Mouse (Mus musculus) frontal cortex, postnatal 25 days (tissue): Measurements from ENCODE around the gene Olfr508.
"Not testable (repeated sequence)": the region's sequence is repeated elsewhere in the genome, so short reads cannot be mapped to it uniquely, and the experiment has no call there.

Experiments
- DNase-seq, 2 experiments: peaks; one replicate each; pipeline ENCODE4 v3.0.0; 2022; ENCODE audit warnings: low spot score in 2 of 2

The Olfr508 gene

DNA sequence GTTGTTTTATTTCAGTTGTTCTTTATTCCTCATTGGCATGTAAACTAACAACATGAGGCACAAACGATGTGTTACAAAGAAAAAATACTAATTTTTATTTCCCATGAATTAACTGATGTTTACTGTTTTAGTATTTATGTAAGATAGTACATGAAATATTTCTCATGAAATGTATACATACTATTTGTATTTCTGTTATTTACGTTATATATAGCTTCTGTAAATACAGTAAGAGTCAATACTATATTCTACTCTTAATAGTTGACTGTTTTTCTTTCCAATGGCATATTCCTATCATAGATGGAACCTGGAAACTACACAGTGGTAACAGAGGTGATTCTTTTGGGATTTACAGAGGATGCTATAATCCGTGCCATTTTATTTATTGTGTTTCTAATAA lies at the start of gene Olfr508:
Gene Olfr508 (plus strand): TSS at position 301 of the 400 bp plus-strand sequence.
- no peak for DNase-seq

DNA sequence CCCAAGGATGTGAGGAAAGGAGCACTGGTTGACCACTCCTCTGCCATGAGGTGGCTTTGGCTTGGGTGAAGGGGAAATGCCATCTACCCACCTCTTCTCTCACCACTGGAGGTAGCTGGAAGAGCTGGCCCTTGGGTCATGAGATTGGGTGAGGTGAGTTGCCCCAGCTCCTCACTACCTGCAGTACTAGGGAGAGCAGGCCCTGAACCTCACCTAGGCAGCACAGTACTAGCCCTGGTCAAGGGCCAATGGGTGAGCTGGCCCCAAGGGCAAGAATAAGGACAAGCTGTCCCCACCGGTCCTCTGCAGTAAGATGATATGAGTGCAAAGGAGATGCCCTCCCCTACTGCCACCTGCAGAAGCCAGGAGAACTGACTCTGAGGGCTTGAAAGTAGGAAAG lies 40.0 kb upstream of the Olfr508 start:
- DNase-seq: no peak

DNA sequence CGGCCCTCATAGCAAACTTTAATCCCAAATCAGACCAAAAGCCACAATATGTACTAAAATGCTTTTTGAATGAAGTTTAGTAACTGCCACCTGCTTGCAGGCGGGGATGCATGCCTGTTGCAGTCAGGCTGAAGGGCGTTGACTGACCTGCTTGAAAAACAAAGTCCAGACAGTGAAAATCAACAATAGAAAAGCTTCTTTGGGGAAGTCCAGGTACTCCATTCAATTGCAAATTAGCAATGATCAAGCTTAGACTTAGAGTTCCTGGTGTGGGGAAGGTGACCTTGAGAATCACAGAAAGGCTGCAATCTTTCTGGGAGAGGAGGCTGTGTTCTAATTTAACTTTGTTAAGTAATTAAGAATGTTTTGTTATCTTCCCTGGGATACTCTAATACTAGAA lies 27.9 kb upstream of the Olfr508 start:
- DNase-seq: not testable (repeated sequence)

DNA sequence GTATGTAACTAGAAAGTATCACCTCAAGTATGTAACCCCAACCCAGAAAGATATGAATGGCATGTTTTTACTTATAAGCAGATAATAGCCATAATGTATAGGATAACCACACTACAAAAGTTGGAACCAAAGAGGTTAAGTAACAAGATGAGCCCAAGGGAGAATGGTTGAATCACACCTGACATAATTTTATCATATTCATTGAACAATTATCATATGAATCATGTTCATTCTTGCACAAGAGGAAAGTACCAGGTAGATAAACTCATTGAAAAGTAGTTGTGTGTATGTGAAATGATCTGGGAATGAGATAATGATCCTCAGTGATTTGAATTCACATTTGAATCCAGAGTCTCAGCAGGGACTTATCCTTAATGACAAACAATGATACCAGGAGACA lies 19.3 kb upstream of the Olfr508 start, which contains the start of gene Olfr506:
Gene Olfr506 (plus strand): TSS at position 301 of the 400 bp plus-strand sequence.
- no peak for DNase-seq

DNA sequence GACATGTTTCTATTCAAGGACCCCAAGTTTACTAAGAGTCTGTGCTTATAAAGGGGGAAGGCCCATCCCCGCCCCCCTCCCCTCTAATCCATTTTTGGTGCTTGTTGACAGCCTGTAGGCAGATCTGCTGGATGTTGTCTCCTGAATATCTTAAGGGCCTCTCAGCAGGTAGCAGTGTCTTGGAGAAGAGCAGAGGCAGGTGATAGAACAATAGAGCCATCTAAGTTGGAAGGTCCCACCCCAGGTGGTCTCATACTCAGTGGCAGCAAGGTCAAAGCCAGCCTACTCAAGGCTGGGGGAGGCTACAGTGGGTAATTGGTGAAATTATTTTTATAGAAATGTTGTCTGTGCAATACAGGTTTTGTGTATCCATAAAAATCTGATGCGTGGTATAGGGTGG lies 15.7 kb upstream of the Olfr508 start:
- DNase-seq: no peak

DNA sequence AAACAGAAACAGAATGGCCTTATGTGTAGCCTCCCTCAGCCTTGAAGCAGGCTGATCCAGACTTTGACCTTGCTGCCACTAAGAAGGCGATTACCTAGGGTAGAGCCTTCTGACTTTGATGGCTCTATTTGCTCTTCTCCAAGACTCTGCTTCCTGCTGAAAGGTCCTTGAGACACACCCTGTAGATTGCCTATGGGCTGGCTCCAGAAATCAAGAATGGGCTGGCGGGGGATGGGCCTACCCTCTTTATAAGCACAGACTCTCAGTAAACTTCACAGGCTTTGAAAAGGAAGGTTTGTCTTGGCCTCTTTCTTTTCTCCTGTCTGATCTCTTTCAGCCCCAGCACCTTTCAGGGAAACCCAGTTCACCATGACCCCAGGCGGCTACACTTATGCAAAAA lies 13.0 kb upstream of the Olfr508 start:
- not testable (repeated sequence) for DNase-seq

DNA sequence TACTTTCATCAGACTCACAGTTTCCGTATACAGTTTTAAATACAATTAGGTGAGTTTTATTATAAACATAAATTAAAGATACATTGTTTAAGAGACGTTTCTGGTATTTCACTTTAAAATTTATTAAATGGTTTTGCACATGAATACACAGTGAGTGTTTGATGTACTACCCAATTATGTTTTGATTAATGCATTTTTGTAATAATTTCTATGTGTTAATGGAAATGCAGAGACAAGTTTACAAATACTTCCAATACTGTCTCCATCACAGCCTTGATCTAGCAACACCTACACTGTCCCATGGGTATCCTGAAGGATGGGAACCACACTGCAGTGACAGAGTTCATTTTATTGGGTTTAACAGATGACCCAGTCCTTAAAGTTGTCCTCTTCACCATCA lies 8.3 kb upstream of the Olfr508 start, which contains the start of gene Olfr507:
Gene Olfr507 (plus strand): TSS at position 301 of the 400 bp plus-strand sequence.
- no peak for DNase-seq

DNA sequence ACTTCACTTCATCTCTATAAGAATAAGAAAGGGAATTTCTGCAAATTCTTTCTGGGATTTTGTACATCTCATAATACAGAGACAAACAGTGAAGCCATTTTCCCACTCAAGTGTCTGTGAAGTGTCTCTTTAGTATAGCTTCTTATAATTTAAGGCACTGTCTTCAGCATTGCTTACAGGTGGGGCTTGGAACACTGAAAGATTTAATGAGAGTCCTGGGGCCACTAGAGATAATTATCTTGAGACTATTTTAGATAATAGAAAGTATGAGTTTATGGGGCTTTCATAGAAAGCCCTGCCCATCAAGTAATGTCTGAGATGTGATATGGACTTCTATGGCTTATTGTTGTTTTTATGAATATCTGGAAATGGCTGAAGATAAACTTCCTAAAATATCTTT lies 22.0 kb downstream of the Olfr508 start, which contains the start of gene Olfr509:
Gene Olfr509 (minus strand): TSS at position 101 of the 400 bp plus-strand sequence.
- DNase-seq: no peak

DNA sequence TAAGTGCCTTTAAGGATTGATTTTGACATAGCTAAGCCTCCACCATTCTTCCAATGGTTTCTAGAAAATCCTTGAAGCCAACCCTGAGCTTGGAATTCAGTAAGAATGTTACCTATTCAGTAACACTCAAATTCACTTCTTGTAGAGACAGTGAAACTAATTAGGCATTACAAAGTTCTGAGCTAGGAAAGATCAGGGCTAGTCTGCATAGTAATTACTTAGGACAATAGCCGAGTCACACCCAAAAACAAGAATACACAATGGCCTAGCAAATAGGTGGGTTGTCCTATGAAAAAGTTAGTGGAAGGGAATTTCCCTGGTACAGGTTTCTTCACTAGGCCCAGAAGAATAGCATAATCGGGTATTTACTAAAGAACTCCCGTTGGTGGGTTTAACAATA lies 32.6 kb downstream of the Olfr508 start:
- DNase-seq: no peak

DNA sequence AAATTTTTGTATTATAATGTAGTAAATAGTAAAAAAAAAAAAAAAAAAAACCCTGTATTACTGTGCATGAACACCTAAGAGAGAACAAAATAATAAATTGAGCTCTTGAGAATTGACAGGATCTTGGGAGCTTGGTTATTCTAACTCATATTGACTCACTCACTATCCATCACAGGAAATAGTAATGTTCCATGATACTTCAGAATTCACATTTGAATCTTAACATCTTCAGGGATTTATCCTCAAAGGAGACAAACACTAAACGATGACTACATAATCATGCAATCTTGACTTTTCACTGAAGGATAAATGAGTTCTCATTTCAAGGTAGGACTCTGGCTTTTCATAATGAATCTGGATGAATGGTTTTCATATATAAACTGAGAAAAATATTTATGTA lies 36.3 kb downstream of the Olfr508 start, which contains the start of gene Olfr510:
Gene Olfr510 (plus strand): TSS at position 301 of the 400 bp plus-strand sequence.
- DNase-seq: no peak

DNA sequence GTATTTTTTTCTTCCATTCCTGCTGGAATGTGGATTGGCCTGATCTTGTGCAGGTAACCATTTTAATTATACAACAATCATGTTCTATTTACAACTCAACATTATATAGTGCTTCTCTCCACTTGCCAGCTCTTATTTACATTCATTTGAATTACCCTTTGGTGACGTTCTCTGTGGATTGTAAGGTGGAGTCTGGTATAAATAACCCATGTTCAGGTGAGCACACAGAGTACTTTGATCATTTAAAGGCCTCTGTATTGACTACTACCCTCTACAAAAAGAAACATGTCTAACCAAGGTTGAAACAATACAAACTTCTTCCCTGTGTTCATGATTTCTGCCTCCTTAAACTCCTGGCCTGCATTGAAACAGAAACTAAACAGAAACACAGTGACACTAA lies 41.3 kb downstream of the Olfr508 start:
- no peak for DNase-seq

DNA sequence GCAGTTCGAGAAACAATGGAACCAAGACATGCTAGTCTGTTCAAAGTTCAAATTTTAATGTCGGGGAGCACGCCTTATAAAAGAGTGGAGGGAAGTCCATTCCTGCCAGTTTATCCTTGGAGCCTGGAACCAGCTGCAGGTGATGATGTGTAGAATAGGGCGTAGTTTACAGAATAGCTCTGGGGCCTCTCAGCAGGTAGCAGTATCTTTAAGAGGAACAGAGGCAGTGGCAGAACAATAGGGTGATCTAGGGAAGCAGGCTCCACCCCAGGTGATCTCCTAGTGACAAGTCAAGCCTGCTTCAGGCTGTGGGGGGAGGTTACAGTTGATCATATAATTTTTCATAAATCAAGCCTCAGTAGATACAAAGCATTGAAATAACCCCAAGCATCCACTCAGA lies 49.1 kb downstream of the Olfr508 start:
- no peak for DNase-seq
